ENCODE assay signal across 8 mouse cellular contexts in genomic region chr4:133016677-133017415, GRCm38 (mm10). TPM values are rescaled to one million over a fixed set of nuclear protein-coding genes. Genes with fewer than 3 reads are reported as not detected.
DNase-seq lines count a peak whose midpoint lies in the region; ATAC-seq and TF ChIP-seq lines count a peak whose summit lies in the region.

No protein-coding gene starts in this region.

- 47% methylated on average over 4 of the region's 4 CpGs for WGBS in heart, embryonic 10.5 days
- 54% methylated on average over 4 of the region's 4 CpGs for WGBS in stomach, embryonic 14.5 days

- H3K4me3 ChIP-seq in left cerebral cortex, adult 2 months, result peak overlapping the region; percentile 11; the same call in 1 of the 2 replicates
- peak overlapping the region; percentile 40 for H3K4me3 ChIP-seq in heart, embryonic 10.5 days
- no peak overlapping the region for H3K4me3 ChIP-seq in stomach, embryonic 14.5 days (ENCODE audit: low read depth, low read length)

- peaks cover 89% of the 10 kb centered on the region for H3K4me1 ChIP-seq in heart, embryonic 10.5 days
- peaks cover 87% of the 10 kb centered on the region for H3K4me1 ChIP-seq in stomach, embryonic 14.5 days (ENCODE audit: control insufficient read depth, insufficient read depth, low read length)

- intact Hi-C loops in left cerebral cortex, adult 2 months (cut with DNase I), result loop anchor here (2.0 kb wide), 1 partner anchor 30 kb away; no protein-coding TSS in a partner anchor

- H3K9me3 ChIP-seq in heart, embryonic 10.5 days, result no peaks in the 10 kb centered on the region
- no peaks in the 10 kb centered on the region for H3K9me3 ChIP-seq in stomach, embryonic 14.5 days (ENCODE audit: control insufficient read depth, low read depth, low read length)

- ATAC-seq in stomach, embryonic 14.5 days (ENCODE audit: insufficient number of reproducible peaks, insufficient read depth, low FRiP score, low read depth), result no peak

- H3K36me3 ChIP-seq in heart, embryonic 10.5 days, result peaks cover 15% of the 10 kb centered on the region; the same call in 1 of the 2 replicates
- H3K36me3 ChIP-seq in stomach, embryonic 14.5 days (ENCODE audit: control insufficient read depth, insufficient read depth, low read length), result no peaks in the 10 kb centered on the region; the same call in 1 of the 2 replicates

- H3K4me2 ChIP-seq in stomach, embryonic 14.5 days (replicated peaks; ENCODE audit: low read depth, low read length), result peak overlapping the region; percentile 12

- H3K27ac ChIP-seq in left cerebral cortex, adult 2 months, result peak overlapping the region; percentile 71
- peak overlapping the region; percentile 78 for H3K27ac ChIP-seq in heart, embryonic 10.5 days
- peak overlapping the region; percentile 44; the same call in 1 of the 2 replicates for H3K27ac ChIP-seq in stomach, embryonic 14.5 days (ENCODE audit: low read length)

- H3K9ac ChIP-seq in stomach, embryonic 14.5 days (replicated peaks; ENCODE audit: low read depth, low read length), result no peak overlapping the region

- H3K27me3 ChIP-seq in heart, embryonic 10.5 days (ENCODE audit: insufficient read depth, poor library complexity, severe bottlenecking), result no peaks in the 10 kb centered on the region
- no peaks in the 10 kb centered on the region for H3K27me3 ChIP-seq in stomach, embryonic 14.5 days (ENCODE audit: control insufficient read depth, insufficient read depth, low read length)

- DNase-seq in left cerebral cortex, adult 2 months (ENCODE audit: extremely low spot score in 1 of 2, low spot score in 2 of 2), result no peak
- no peak for DNase-seq in left cerebral cortex, adult 11 months (ENCODE audit: low spot score)
- DNase-seq in embryo, embryonic 11 days, result peak; percentile 56
- no peak for DNase-seq in heart, embryonic 10.5 days (ENCODE audit: low spot score)
- peak; percentile 76 for DNase-seq in kidney, postnatal 10 days
- DNase-seq in ovary, postnatal 14 days (ENCODE audit: low spot score), result no peak
- no peak for DNase-seq in spleen, adult 12 weeks (ENCODE audit: low spot score)

- no peak for TF ChIP-seq CTCF in left cerebral cortex, adult 2 months (IDR thresholded peaks at IDR 0.05)

RNA-seq across cellular contexts. Expression of gene Ahdc1, which starts 5.8 kb away (rescaled TPM):
- total RNA-seq in left cerebral cortex, adult 2 months (2021), result 100 to 1,000 TPM; 108 to 132 TPM
- 8.4 and 12.2 TPM in 2 replicates for polyA plus RNA-seq in heart, embryonic 10.5 days (2016; fragmentation: Nextera tagmentation; extraction: Ambion mirVana)
- 10.3 and 10.7 TPM in 2 replicates for polyA plus RNA-seq in stomach, embryonic 14.5 days (2014; fragmentation: Nextera tagmentation; extraction: Ambion mirVana)

RNA-seq across cellular contexts. Expression of gene Fgr, which starts 43.0 kb away (rescaled TPM):
- total RNA-seq in left cerebral cortex, adult 2 months (2021), result under 1 TPM; 0.23 TPM
- 0.36 and 0.43 TPM in 2 replicates for polyA plus RNA-seq in heart, embryonic 10.5 days (2016; fragmentation: Nextera tagmentation; extraction: Ambion mirVana)
- polyA plus RNA-seq in stomach, embryonic 14.5 days (2014; fragmentation: Nextera tagmentation; extraction: Ambion mirVana), result 0.13 and 0.19 TPM in 2 replicates

Comparison
In these comparisons a context has a peak if more than half of its experiments do, and no peak if none do; other contexts are left out.
1. DNase-seq: peak in embryo, embryonic 11 days (single experiment) and kidney, postnatal 10 days (single experiment); none in left cerebral cortex, adult 2 months (0 of 2), left cerebral cortex, adult 11 months (single experiment), heart, embryonic 10.5 days (single experiment), ovary, postnatal 14 days (single experiment) and spleen, adult 12 weeks (single experiment).
2. Peak in every context shown above with its lines, with median percentiles within 50 percentile points of each other: H3K27ac ChIP-seq.